Mouse (Mus musculus) limb, embryonic 14.5 days (tissue): ENCODE data around the gene Rbm48. TPM values are rescaled to one million over a fixed set of nuclear protein-coding genes. Genes with fewer than 3 reads are reported as not detected.

Experiments
- ATAC-seq: fragments of 200-750 bp; cut with Nextera tagmentation; 2 replicates; pipeline ENCODE4 v1.8.0; 2017; ENCODE audit warnings: low read depth, moderate number of reproducible peaks, moderate TSS enrichment; ENCODE audit not compliant: low FRiP score
- DNase-seq: peaks from one replicate; pipeline ENCODE4 v3.0.0-alpha.2; 2015; ENCODE audit warnings: low spot score
- H3K27ac ChIP-seq: fragments of 300-500 bp; sonication (generic); replicated peaks from 2 replicates; pipeline ENCODE4 v1.5.1; 2014; ENCODE audit warnings: low read depth, mild to moderate bottlenecking, low read length, moderate library complexity, mixed read lengths
- H3K27me3 ChIP-seq: fragments of 300-500 bp; sonication (generic); 2 replicates; pipeline ENCODE4 v1.6.1; 2014; ENCODE audit warnings: low read length, mixed read lengths; ENCODE audit not compliant: control insufficient read depth, insufficient read depth
- H3K36me3 ChIP-seq: fragments of 300-500 bp; sonication (generic); 2 replicates; pipeline ENCODE4 v1.6.1; 2014; ENCODE audit warnings: mild to moderate bottlenecking, low read length, moderate library complexity, mixed read lengths; ENCODE audit not compliant: control insufficient read depth, insufficient read depth
- H3K4me1 ChIP-seq: fragments of 300-500 bp; sonication (generic); 2 replicates; pipeline ENCODE4 v1.6.1; 2014; ENCODE audit warnings: antibody characterized with exemption, low read length, mixed read lengths; ENCODE audit not compliant: control insufficient read depth, insufficient read depth
- H3K4me2 ChIP-seq: fragments of 300-500 bp; sonication (generic); replicated peaks from 2 replicates; pipeline ENCODE4 v1.6.1; 2014; ENCODE audit warnings: low read depth, mild to moderate bottlenecking, low read length, moderate library complexity; ENCODE audit not compliant: severe bottlenecking
- H3K4me3 ChIP-seq: fragments of 300-500 bp; sonication (generic); replicated peaks from 2 replicates; pipeline ENCODE4 v1.5.1; 2014; ENCODE audit warnings: low read length
- H3K9ac ChIP-seq: fragments of 300-500 bp; sonication (generic); 2 replicates; pipeline ENCODE4 v1.6.1; 2014; ENCODE audit warnings: mild to moderate bottlenecking, low read depth, low read length, moderate library complexity; ENCODE audit not compliant: severe bottlenecking
- H3K9me3 ChIP-seq: fragments of 300-500 bp; sonication (generic); 2 replicates; pipeline ENCODE4 v1.6.1; 2016; ENCODE audit warnings: low read length; ENCODE audit not compliant: control insufficient read depth
- POLR2A ChIP-seq: fragments of 200-500 bp; IDR thresholded peaks from 2 replicates; pipeline ENCODE4 v1.8.0; 2012; ENCODE audit warnings: inconsistent platforms, mild to moderate bottlenecking, moderate library complexity, borderline replicate concordance; ENCODE audit not compliant: insufficient read depth, insufficient read length; ENCODE audit errors: extremely low read depth
- WGBS: fragments of 180-500 bp; shearing (Covaris S2); extraction: QIAGEN DNeasy Blood & Tissue Kit; methylation state at CpG from one replicate; pipeline ENCODE4 v1.1.7; 2014; 5-methylcytosine and 5-hydroxymethylcytosine counted together
- polyA plus RNA-seq, 2 experiments: library from polyadenylated mRNA; depleted of rRNA in 1 of 2; stranded (reverse) in 1 of 2; unstranded in 1 of 2; fragments of >200 nt; fragmentation: Nextera tagmentation in 1 of 2; extraction: Ambion mirVana in 1 of 2; gene quantifications; 2 replicates each; pipeline versions ENCODE4 v1.2.1 to v1.2.3; 2012 to 2014

Rbm48 gene
- polyA plus RNA-seq, 2 experiments, result 11.5 to 12.5 TPM

GRCm38 (mm10) chr5:3554198-3554597, 42.2 kb downstream of the Rbm48 start:
- no peak overlapping the region for H3K4me2 ChIP-seq
- peaks cover 38% of the 10 kb centered on the region for H3K36me3 ChIP-seq
- no peak overlapping the region for H3K4me3 ChIP-seq
- no peaks in the 10 kb centered on the region for H3K27me3 ChIP-seq
- H3K9me3 ChIP-seq, result no peaks in the 10 kb centered on the region
- WGBS, result 95% methylated on average over 2 of the region's 2 CpGs
- H3K9ac ChIP-seq, result no peak overlapping the region
- no peak overlapping the region for H3K27ac ChIP-seq
- TF ChIP-seq POLR2A, result no peak
- no peak for DNase-seq
- no peak for ATAC-seq
- no peaks in the 10 kb centered on the region for H3K4me1 ChIP-seq

GRCm38 (mm10) chr5:3551481-3551880, 44.9 kb downstream of the Rbm48 start:
- no peaks in the 10 kb centered on the region for H3K27me3 ChIP-seq
- DNase-seq, result no peak
- 90% methylated on average over 1 of the region's 1 CpGs for WGBS
- H3K36me3 ChIP-seq, result peaks cover 17% of the 10 kb centered on the region
- no peaks in the 10 kb centered on the region for H3K4me1 ChIP-seq
- H3K4me2 ChIP-seq, result no peak overlapping the region
- H3K27ac ChIP-seq, result no peak overlapping the region
- no peak for TF ChIP-seq POLR2A
- no peaks in the 10 kb centered on the region for H3K9me3 ChIP-seq
- H3K4me3 ChIP-seq, result no peak overlapping the region
- H3K9ac ChIP-seq, result no peak overlapping the region
- no peak for ATAC-seq

GRCm38 (mm10) chr5:3546226-3546625, 50.2 kb downstream of the Rbm48 start:
- TF ChIP-seq POLR2A, result no peak
- Histone ChIP-seq H3K27ac (no peak overlapping the region), H3K4me2 (no peak overlapping the region), H3K36me3 (no peaks in the 10 kb centered on the region), H3K9me3 (no peaks in the 10 kb centered on the region), H3K4me1 (peaks cover 10% of the 10 kb centered on the region; the same call in 1 of the 2 replicates), H3K4me3 (no peak overlapping the region), H3K9ac (no peak overlapping the region), H3K27me3 (no peaks in the 10 kb centered on the region)
- no peak for DNase-seq
- 79% methylated on average over 1 of the region's 1 CpGs for WGBS
- no peak for ATAC-seq

- H3K4me1 ChIP-seq, result peaks cover 10% of the 10 kb centered on the region; the same call in 1 of the 2 replicates
- H3K36me3 ChIP-seq, result no peaks in the 10 kb centered on the region
- TF ChIP-seq POLR2A, result no peak
- H3K4me3 ChIP-seq, result peak overlapping the region; percentile 90
- H3K27me3 ChIP-seq, result no peaks in the 10 kb centered on the region
- H3K9ac ChIP-seq, result peak overlapping the region; percentile 95
- H3K27ac ChIP-seq, result no peak overlapping the region; the same call in 1 of the 2 replicates
- H3K9me3 ChIP-seq, result no peaks in the 10 kb centered on the region
- H3K4me2 ChIP-seq, result peak overlapping the region; percentile 72
- no peak for ATAC-seq
- no peak for DNase-seq
- WGBS, result 6% methylated on average over 7 of the region's 7 CpGs
These were observed 52.0 kb downstream of the Rbm48 start for GRCm38 (mm10) chr5:3544480-3544769.

GRCm38 (mm10) chr5:3543629-3544479, 52.5 kb downstream of the Rbm48 start, which contains the start of gene Fam133b:
Gene Fam133b, plus strand, starts transcription at chr5:3543833.
- WGBS, result under 1% methylated on average over 39 of the region's 80 CpGs

More at GRCm38 (mm10) chr5:3543629-3544479, 52.5 kb downstream of the Rbm48 start, which contains the start of gene Fam133b:
- Histone ChIP-seq H3K9me3 (no peaks in the 10 kb centered on the region), H3K27ac (peak within 1 kb of the TSS; percentile 94), H3K9ac (peak within 1 kb of the TSS; percentile 95), H3K36me3 (no peaks in the 10 kb centered on the region), H3K27me3 (no peaks in the 10 kb centered on the region), H3K4me2 (peak within 1 kb of the TSS; percentile 72), H3K4me3 (peak within 1 kb of the TSS; percentile 90), H3K4me1 (peaks cover 10% of the 10 kb centered on the region; the same call in 1 of the 2 replicates)
- peak; percentile 71; the same call in 1 of the 2 replicates for TF ChIP-seq POLR2A
- DNase-seq (peak; percentile 90), ATAC-seq (peak; percentile 97)
